Mouse (Mus musculus) CD4-positive naive resting alpha-beta T cell, adult 57 days (primary cell): Measurements from ENCODE around the gene Hc. TPM values are rescaled to one million over a fixed set of nuclear protein-coding genes. Genes with fewer than 3 reads are reported as not detected.

Source experiments
- total RNA-seq: library from RNA; stranded (reverse); gene quantifications from one replicate; pipeline ENCODE4 v1.2.4, GENCODE M21; 2023

Hc gene
- not detected for total RNA-seq

DNA sequence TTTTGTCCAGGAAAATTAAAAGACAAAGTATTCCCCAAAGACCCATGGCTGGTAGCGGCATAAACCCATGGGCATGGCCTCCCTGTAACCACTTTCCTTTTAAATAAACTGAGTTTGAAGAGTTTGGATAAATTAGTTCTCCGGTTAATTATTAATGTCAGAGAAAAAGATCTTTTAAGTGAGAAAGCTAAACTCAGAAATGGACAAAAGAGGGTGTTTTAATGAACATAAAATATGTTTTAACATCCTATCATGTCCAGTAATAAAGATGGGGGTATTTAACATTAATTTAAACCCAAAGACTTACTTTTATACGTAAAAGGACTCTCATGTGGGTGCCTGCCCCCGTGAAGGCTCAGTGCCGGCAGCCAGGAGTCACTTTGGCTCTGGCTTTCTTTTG, at the start of gene Hc:
Gene Hc, minus strand, starts transcription at position 101 of the 400 bp plus-strand sequence.

DNA sequence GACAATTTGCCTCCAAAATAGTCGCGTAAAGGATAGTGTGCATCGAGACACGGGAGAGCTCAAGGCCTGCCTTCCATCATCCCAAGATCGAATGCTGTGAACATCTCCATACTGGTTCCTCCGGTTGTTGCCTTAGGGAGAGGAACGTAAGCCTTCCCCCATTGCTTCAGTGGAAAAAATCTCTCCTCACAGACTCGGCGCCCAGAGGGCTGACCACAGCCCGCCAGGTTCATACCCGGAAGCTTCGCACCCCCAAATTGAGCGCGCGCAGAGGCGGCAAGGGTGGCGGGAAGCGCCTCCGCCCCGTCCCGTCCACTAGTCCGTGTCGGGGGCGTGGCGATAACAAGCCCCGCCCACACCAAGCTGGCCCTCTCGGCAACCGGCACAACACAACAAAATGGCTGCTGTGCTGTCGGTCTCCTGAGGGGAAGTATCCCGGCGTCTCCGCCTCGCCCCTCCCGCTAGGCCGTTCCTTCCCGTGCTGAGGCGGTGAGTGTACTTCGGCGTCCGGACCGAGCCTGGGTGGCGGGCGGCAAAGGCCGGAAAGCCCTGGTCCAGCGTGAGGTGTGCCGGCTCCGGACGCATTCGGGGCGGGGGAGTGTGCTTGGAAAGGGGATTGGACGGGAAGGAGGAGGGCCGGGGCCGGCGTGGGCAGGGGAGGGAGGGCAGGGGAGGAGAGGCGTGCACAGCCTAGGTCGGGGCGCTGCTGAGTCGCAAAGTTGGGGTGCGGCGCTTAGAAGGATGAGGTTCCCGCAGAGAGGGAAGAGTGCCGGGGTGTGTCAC, 48.1 kb upstream of the Hc start, which contains the start of gene Cntrl:
Gene Cntrl, plus strand, starts transcription at position 352 of the 783 bp plus-strand sequence.

GRCm38 (mm10) chr2:35101443-35101842, 40.2 kb upstream of the Hc start, which contains the start of gene AI182371:
Gene AI182371 (minus strand): TSS chr2:35101543.

DNA sequence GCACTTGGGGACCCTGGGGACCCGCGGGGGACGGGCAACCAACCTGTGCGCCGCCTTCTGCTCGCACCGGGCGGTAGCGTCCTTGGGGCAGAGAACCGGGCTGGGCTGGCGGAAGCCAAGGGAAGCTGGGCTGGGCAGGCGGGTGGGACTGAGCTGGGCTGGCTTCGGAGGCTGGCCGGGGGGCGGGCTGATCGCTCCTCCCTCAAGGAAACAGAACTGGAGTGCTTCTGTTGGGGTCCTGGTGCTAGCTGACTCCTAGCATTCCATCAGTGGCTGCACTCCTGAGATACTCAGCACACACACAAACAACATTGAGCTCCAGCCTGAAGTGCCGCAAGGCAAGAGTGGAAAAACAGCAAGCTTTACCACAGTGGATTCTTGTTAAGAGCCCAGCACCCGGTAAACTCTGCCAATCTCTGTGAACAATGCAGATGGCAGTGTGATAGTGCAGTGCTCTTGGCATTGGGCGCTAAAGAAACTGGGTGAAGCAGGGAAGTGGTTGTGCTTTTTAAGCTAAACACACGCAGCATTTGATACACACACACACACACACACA, 99.7 kb downstream of the Hc start, which contains the start of gene Traf1:
Gene Traf1, minus strand, starts transcription at position 292 of the 556 bp plus-strand sequence.

Other genes starting within 250 kb of the Hc start
- 109 TPM for gene Fbxw2, start 235.1 kb downstream of the Hc start, total RNA-seq
- not detected for gene Gm34653, start 228.4 kb downstream of the Hc start, total RNA-seq
- not detected for gene Cutal, start 187.0 kb downstream of the Hc start, total RNA-seq
- gene Psmd5, start 186.5 kb downstream of the Hc start, total RNA-seq: 28.0 TPM
- 2.8 TPM for gene Phf19, start 147.4 kb downstream of the Hc start, total RNA-seq
- 216 TPM for gene Traf1, start 99.7 kb downstream of the Hc start, total RNA-seq
- 0.68 TPM for gene AI182371, start 40.1 kb upstream of the Hc start, total RNA-seq
- gene Cntrl, start 48.1 kb upstream of the Hc start, total RNA-seq: 118 TPM
- 174 TPM for gene Rab14, start 139.7 kb upstream of the Hc start, total RNA-seq
- 24.5 TPM for gene Gsn, start 194.9 kb upstream of the Hc start, total RNA-seq